Mouse (Mus musculus) forebrain, embryonic 16.5 days (tissue): Measurements from ENCODE around the gene Slc20a1. TPM values are rescaled to one million over a fixed set of nuclear protein-coding genes. Genes with fewer than 3 reads are reported as not detected.

Experiments
- ATAC-seq: fragments of 200-750 bp; cut with Nextera tagmentation; 2 replicates; pipeline ENCODE4 v1.8.0; 2017; ENCODE audit warnings: mild to moderate bottlenecking, moderate library complexity
- H3K27ac ChIP-seq: fragments of 300-500 bp; sonication (generic); 2 replicates; pipeline ENCODE4 v1.5.1; 2014; ENCODE audit warnings: low read length, control low read depth
- H3K27me3 ChIP-seq: fragments of 300-500 bp; sonication (generic); replicated peaks from 2 replicates; pipeline ENCODE4 v1.6.1; 2014; ENCODE audit warnings: low read length; ENCODE audit not compliant: control insufficient read depth, insufficient read depth
- H3K36me3 ChIP-seq: fragments of 300-500 bp; sonication (generic); 2 replicates; pipeline ENCODE4 v1.6.1; 2014; ENCODE audit not compliant: control insufficient read depth, insufficient read depth
- H3K4me1 ChIP-seq: fragments of 300-500 bp; sonication (generic); replicated peaks from 2 replicates; pipeline ENCODE4 v1.6.1; 2014; ENCODE audit warnings: low read length; ENCODE audit not compliant: control insufficient read depth, insufficient read depth
- H3K4me2 ChIP-seq: fragments of 300-500 bp; sonication (generic); 2 replicates; pipeline ENCODE4 v1.6.1; 2014; ENCODE audit warnings: mild to moderate bottlenecking, low read length, control low read depth
- H3K4me3 ChIP-seq: fragments of 300-500 bp; sonication (generic); replicated peaks from 2 replicates; pipeline ENCODE4 v1.5.1; 2014; ENCODE audit warnings: mild to moderate bottlenecking, low read length, control low read depth
- H3K9ac ChIP-seq: fragments of 300-500 bp; sonication (generic); replicated peaks from 2 replicates; pipeline ENCODE4 v1.6.1; 2014; ENCODE audit warnings: low read depth, low read length, control low read depth
- H3K9me3 ChIP-seq: fragments of 300-500 bp; sonication (generic); 2 replicates; pipeline ENCODE4 v1.6.1; 2016; ENCODE audit warnings: low read length; ENCODE audit not compliant: control insufficient read depth
- WGBS: fragments of 180-500 bp; shearing (Covaris S2); extraction: QIAGEN DNeasy Blood & Tissue Kit; methylation state at CpG from one replicate; pipeline ENCODE4 v1.1.7; 2014; 5-methylcytosine and 5-hydroxymethylcytosine counted together
- polyA plus RNA-seq: library from polyadenylated mRNA; unstranded; fragments of >200 nt; fragmentation: Nextera tagmentation; extraction: Ambion mirVana; gene quantifications from 2 replicates; pipeline ENCODE4 v1.2.1, GENCODE M21; 2015

Gene Slc20a1
- polyA plus RNA-seq, 1 experiment from 2014 or later: 60.4 TPM

DNA sequence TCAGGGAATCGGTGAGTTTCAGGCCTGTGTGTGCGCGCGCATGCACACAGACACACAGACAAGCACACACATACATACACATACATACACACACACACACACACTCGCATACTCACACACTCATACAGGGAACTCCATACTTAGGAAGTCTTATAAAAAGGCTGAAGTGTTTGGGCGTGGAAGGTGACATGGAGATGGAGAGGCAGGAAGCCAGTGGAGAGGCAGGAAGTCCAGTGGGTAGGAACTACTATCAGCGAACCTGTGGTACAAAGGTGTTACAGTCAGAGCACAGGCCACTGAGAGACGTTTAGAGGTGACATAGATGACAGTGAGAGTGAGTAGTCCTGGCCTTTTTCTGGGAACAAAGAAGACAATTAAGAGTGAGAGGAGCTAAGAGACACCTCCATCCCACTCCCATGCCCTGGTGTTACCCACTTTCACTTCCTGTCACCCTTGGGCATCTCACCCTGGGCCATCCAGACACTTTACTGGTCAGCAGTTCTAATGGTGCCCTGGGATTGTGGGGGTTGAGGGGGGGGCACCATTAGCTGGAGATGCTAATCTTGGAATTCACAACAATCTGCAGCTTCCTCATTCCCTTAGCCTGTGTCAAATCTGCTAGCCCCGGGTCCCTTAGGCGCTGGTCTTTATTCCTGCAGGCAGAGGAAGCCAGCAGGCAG lies 12.8 kb upstream of the Slc20a1 start:
- 93% methylated on average over 10 of the region's 10 CpGs for WGBS
- Histone ChIP-seq H3K27ac (no peak overlapping the region), H3K27me3 (no peaks in the 10 kb centered on the region), H3K36me3 (no peaks in the 10 kb centered on the region), H3K9me3 (no peaks in the 10 kb centered on the region), H3K4me3 (no peak overlapping the region), H3K4me1 (no peaks in the 10 kb centered on the region), H3K9ac (no peak overlapping the region), H3K4me2 (no peak overlapping the region)
- no peak for ATAC-seq

GRCm38 (mm10) chr2:129186291-129186919 lies 12.2 kb upstream of the Slc20a1 start:
- H3K27me3 ChIP-seq: no peaks in the 10 kb centered on the region
- no peaks in the 10 kb centered on the region for H3K4me1 ChIP-seq
- WGBS: 83% methylated on average over 5 of the region's 5 CpGs
- H3K4me3 ChIP-seq: no peak overlapping the region
- no peaks in the 10 kb centered on the region for H3K9me3 ChIP-seq
- H3K27ac ChIP-seq: no peak overlapping the region
- ATAC-seq: no peak
- no peak overlapping the region for H3K9ac ChIP-seq
- H3K36me3 ChIP-seq: no peaks in the 10 kb centered on the region
- no peak overlapping the region for H3K4me2 ChIP-seq

- no peak for ATAC-seq
- WGBS: 85% methylated on average over 7 of the region's 7 CpGs
These were observed 6.0 kb upstream of the Slc20a1 start for GRCm38 (mm10) chr2:129192392-129193150.

DNA sequence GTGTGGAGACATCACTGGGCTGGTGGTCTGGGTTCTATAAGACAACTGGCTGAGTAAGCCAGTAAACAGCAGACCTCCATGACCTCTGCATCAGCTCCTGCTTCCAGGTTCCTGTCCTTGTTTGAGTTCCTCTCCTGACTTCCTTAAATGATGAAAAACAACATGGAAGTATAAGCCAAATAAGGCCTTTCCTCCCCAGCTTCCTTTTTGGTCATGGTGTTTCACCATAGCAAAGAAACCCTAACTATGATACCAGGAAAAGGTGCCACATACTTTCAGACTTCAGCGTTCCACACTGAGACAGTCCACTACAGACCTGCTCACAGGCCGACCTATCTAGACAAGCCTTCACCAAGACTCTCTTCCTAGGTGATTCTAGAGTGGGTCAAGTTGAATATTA lies 2.2 kb upstream of the Slc20a1 start:
- Histone ChIP-seq H3K27me3 (no peaks in the 10 kb centered on the region), H3K4me2 (no peak overlapping the region), H3K4me3 (no peak overlapping the region), H3K36me3 (no peaks in the 10 kb centered on the region), H3K9me3 (no peaks in the 10 kb centered on the region), H3K27ac (no peak overlapping the region), H3K9ac (no peak overlapping the region), H3K4me1 (peaks cover 20% of the 10 kb centered on the region)
- 98% methylated on average over 2 of the region's 2 CpGs for WGBS
- no peak for ATAC-seq

More at GRCm38 (mm10) chr2:129192392-129193150, 6.0 kb upstream of the Slc20a1 start:
- H3K9ac ChIP-seq: no peak overlapping the region
- H3K4me2 ChIP-seq: no peak overlapping the region
- H3K4me3 ChIP-seq: no peak overlapping the region
- H3K4me1 ChIP-seq: no peaks in the 10 kb centered on the region; the same call in 1 of the 2 replicates
- H3K36me3 ChIP-seq: no peaks in the 10 kb centered on the region
- H3K9me3 ChIP-seq: no peaks in the 10 kb centered on the region
- no peaks in the 10 kb centered on the region for H3K27me3 ChIP-seq
- no peak overlapping the region for H3K27ac ChIP-seq

GRCm38 (mm10) chr2:129197197-129197596 lies 1.4 kb upstream of the Slc20a1 start:
- H3K9ac ChIP-seq: no peak overlapping the region
- H3K36me3 ChIP-seq: no peaks in the 10 kb centered on the region
- peak overlapping the region; percentile 97; the same call in 1 of the 2 replicates for H3K4me2 ChIP-seq
- 76% methylated on average over 5 of the region's 5 CpGs for WGBS
- no peak for ATAC-seq
- H3K9me3 ChIP-seq: no peaks in the 10 kb centered on the region
- no peak overlapping the region; the same call in 1 of the 2 replicates for H3K4me3 ChIP-seq
- H3K4me1 ChIP-seq: peaks cover 27% of the 10 kb centered on the region
- no peaks in the 10 kb centered on the region for H3K27me3 ChIP-seq
- no peak overlapping the region for H3K27ac ChIP-seq

- no peaks in the 10 kb centered on the region for H3K36me3 ChIP-seq
- WGBS: under 1% methylated on average over 32 of the region's 32 CpGs
- H3K27me3 ChIP-seq: no peaks in the 10 kb centered on the region
- H3K4me3 ChIP-seq: peak overlapping the region; percentile 80
- H3K9me3 ChIP-seq: no peaks in the 10 kb centered on the region
- peak overlapping the region; percentile 84 for H3K9ac ChIP-seq
- H3K4me2 ChIP-seq: peak overlapping the region; percentile 97
- no peak; the same call in 1 of the 2 replicates for ATAC-seq
- H3K27ac ChIP-seq: peak overlapping the region; percentile 41
- H3K4me1 ChIP-seq: peaks cover 27% of the 10 kb centered on the region
These were observed 625 bp upstream of the Slc20a1 start for GRCm38 (mm10) chr2:129197843-129198435.

DNA sequence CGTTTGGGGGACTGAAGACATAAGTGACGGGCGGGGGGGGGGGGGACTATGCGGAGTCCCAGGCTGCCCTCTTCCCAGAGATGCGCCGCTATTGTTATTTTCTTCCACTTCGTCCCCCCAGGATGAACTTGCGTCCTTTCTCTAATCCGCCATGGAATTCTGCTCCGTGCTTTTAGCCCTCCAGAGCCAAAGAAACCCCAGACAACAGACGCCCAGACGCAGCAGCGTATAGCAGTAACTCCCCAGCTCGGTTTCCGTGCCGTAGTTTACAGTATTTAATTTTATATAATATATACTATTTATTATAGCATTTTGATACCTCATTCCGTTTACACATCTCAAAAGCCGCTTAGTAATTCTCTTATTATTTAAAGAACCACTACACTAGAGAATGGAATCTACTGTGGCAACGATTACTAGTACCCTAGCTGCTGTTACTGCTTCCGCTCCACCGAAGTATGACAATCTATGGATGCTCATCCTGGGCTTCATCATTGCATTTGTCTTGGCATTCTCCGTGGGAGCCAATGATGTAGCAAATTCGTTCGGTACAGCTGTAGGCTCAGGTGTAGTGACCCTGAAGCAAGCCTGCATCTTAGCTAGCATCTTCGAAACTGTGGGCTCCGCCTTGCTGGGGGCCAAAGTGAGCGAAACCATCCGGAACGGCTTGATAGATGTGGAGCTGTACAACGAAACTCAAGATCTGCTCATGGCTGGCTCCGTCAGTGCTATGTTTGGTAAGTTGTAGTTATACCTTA lies 943 bp downstream of the Slc20a1 start:
- ATAC-seq: peak; percentile 6; the same call in 1 of the 2 replicates
- Histone ChIP-seq H3K4me1 (peaks cover 27% of the 10 kb centered on the region), H3K27ac (peak overlapping the region; percentile 88), H3K9me3 (no peaks in the 10 kb centered on the region), H3K36me3 (peaks cover 5% of the 10 kb centered on the region), H3K9ac (peak overlapping the region; percentile 83), H3K4me2 (peak overlapping the region; percentile 73), H3K4me3 (peak overlapping the region; percentile 80), H3K27me3 (no peaks in the 10 kb centered on the region)
- 10% methylated on average over 31 of the region's 31 CpGs for WGBS

GRCm38 (mm10) chr2:129205000-129205399 lies 6.4 kb downstream of the Slc20a1 start:
- Histone ChIP-seq H3K9ac (no peak overlapping the region), H3K4me1 (peaks cover 20% of the 10 kb centered on the region), H3K4me2 (no peak overlapping the region), H3K36me3 (peaks cover 39% of the 10 kb centered on the region), H3K27ac (no peak overlapping the region), H3K4me3 (no peak overlapping the region), H3K27me3 (no peaks in the 10 kb centered on the region), H3K9me3 (no peaks in the 10 kb centered on the region)
- 72% methylated on average over 6 of the region's 6 CpGs for WGBS
- ATAC-seq: no peak
